Mouse (Mus musculus): ENCODE measurements around the gene Nceh1.

- TF ChIP-seq CTCF (IDR thresholded peaks at IDR 0.05; ENCODE audit: low read depth) (no peak), EP300 (optimal IDR thresholded peaks at IDR 0.05) (no peak)
Measured at GRCm38 (mm10) chr3:27249030-27249429, 66.3 kb downstream of the Nceh1 start.
